Mouse (Mus musculus): ENCODE measurements around the gene Frmd4b. TPM values are rescaled to one million over a fixed set of nuclear protein-coding genes. Genes with fewer than 3 reads are reported as not detected.

The Frmd4b gene
- total RNA-seq, 2 experiments from 2014 or later: 31.9 to 33.9 TPM

- no peak for DNase-seq
- intact Hi-C loops (cut with DNase I): no loop called here
Observed at GRCm38 (mm10) chr6:97431309-97432004, 185.9 kb downstream of the Frmd4b start.

- no peak for DNase-seq
- intact Hi-C loops (cut with DNase I): no loop called here
Observed at GRCm38 (mm10) chr6:97430519-97430918, 186.8 kb downstream of the Frmd4b start.

- intact Hi-C loops (cut with DNase I): no loop called here
- DNase-seq: no peak
Observed at GRCm38 (mm10) chr6:97429688-97430343, 187.5 kb downstream of the Frmd4b start.

- DNase-seq: peak; percentile 63
- intact Hi-C loops (cut with DNase I): loop anchor here (5.0 kb wide), 3 partner anchors 102 to 322 kb away; no protein-coding TSS in a partner anchor
Observed at GRCm38 (mm10) chr6:97419771-97420446, 197.4 kb downstream of the Frmd4b start.

GRCm38 (mm10) chr6:97416972-97417554, 200.3 kb downstream of the Frmd4b start:
- peak; percentile 76 for DNase-seq
- intact Hi-C loops (cut with DNase I): loop anchor here (5.0 kb wide), 1 partner anchor 140 kb away; no protein-coding TSS in a partner anchor

GRCm38 (mm10) chr6:97415578-97415977, 201.8 kb downstream of the Frmd4b start:
- intact Hi-C loops (cut with DNase I): loop anchor here (5.0 kb wide), 1 partner anchor 138 kb away; no protein-coding TSS in a partner anchor
- peak; percentile 42 for DNase-seq

- DNase-seq: no peak
- intact Hi-C loops (cut with DNase I): no loop called here
Observed at GRCm38 (mm10) chr6:97413453-97413852, 203.9 kb downstream of the Frmd4b start.

- intact Hi-C loops (cut with DNase I): no loop called here
- no peak for DNase-seq
Observed at GRCm38 (mm10) chr6:97412403-97412802, 204.9 kb downstream of the Frmd4b start.

GRCm38 (mm10) chr6:97411327-97411726, 206.0 kb downstream of the Frmd4b start:
- no peak for DNase-seq
- intact Hi-C loops (cut with DNase I): no loop called here

- intact Hi-C loops (cut with DNase I): no loop called here
- no peak for DNase-seq
Observed at GRCm38 (mm10) chr6:97409467-97410239, 207.7 kb downstream of the Frmd4b start.

- intact Hi-C loops (cut with DNase I): no loop called here
- DNase-seq: no peak
Observed at GRCm38 (mm10) chr6:97407914-97408313, 209.4 kb downstream of the Frmd4b start.

- intact Hi-C loops (cut with DNase I): no loop called here
Observed at GRCm38 (mm10) chr6:97407425-97407824, 209.9 kb downstream of the Frmd4b start.

GRCm38 (mm10) chr6:97405311-97405710, 212.0 kb downstream of the Frmd4b start:
- no peak for DNase-seq
- intact Hi-C loops (cut with DNase I): no loop called here

More at GRCm38 (mm10) chr6:97407425-97407824, 209.9 kb downstream of the Frmd4b start:
- DNase-seq: no peak

GRCm38 (mm10) chr6:97402822-97403472, 214.4 kb downstream of the Frmd4b start:
- intact Hi-C loops (cut with DNase I): no loop called here
- no peak for DNase-seq

- DNase-seq: no peak
- intact Hi-C loops (cut with DNase I): no loop called here
Observed at GRCm38 (mm10) chr6:97400446-97400845, 216.9 kb downstream of the Frmd4b start.

GRCm38 (mm10) chr6:97397935-97398334, 219.4 kb downstream of the Frmd4b start:
- DNase-seq: no peak
- intact Hi-C loops (cut with DNase I): no loop called here

GRCm38 (mm10) chr6:97396957-97397354, 220.4 kb downstream of the Frmd4b start:
- intact Hi-C loops (cut with DNase I): no loop called here
- DNase-seq: no peak

GRCm38 (mm10) chr6:97396351-97396956, 220.9 kb downstream of the Frmd4b start:
- DNase-seq: peak; percentile 43
- intact Hi-C loops (cut with DNase I): no loop called here

Measured in left cerebral cortex, postnatal 4 days (tissue).